Mouse (Mus musculus): ENCODE measurements around the gene Unc13d.

The Unc13d gene

DNA sequence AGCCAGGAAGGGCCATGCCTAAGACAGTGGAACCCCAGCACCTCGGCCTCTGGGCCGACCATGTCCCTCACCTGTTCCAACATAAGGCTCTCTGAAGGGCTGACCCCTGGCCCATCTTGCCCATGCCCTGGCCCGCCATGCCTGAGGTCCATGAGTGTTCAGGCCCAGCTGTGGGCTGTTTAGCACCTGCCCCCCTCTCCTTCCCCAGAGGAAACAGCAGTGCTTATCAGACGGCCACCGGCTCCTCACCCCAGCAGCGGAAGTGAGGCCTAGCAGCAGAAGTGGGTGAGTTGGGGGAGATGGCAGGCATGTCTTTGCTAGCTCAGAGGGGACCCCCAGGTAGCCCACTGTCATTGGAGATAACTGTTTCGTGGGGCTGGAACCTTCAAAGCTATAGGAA, 925 bp downstream of the Unc13d start:
- peak; percentile 15 to 30 for DNase-seq

DNA sequence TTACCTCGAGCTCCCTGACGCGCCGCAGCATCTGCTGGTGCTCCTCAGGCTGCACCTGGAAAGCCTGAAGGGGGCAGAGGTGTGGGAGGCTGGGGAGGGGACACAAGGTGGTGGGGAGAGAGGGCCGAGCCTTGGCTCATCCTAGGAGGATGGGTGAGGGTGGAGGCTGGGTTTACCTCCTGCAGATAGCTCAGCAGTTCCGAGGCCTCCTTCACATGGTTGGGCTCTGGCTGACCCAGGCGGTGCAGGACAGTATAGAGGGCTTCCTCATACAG, 1.6 kb downstream of the Unc13d start:
- DNase-seq: peak in 1 of 2 experiments; percentile 20

DNA sequence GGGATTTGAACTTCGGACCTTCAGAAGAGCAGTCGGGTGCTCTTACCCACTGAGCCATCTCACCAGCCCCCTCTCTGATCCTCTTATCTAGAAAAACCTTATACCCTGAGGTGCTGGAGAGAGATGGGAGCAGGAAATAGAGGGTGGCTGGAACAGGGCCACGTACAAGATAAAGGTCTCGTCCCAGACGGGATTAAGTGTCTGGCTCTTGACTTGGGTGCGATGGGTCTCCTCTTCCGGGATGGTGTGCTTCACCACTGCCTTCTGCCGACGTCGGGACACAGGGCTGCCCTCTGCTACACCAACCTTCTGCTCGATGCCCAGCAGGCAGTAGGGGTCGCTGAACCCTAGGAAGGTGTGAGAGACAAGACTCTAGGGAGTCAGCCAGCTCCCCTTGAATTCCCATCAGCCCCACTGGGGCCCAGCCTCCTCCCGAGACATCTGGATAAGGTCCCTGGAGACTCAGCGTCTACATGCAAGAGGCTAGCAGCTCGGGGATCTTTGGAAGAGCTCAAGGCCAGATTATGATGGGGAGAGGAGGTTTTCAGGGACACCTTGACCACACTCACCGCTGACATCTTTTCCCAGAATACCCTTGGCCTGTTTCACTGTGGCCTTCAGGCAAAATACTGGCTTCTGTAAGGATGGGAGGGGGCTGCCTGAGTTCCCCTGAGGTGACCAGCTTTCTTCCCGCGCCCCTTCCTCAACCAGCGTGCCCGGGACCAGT, 2.1 kb downstream of the Unc13d start:
- peak in 1 of 2 experiments; percentile 24 for DNase-seq

DNA sequence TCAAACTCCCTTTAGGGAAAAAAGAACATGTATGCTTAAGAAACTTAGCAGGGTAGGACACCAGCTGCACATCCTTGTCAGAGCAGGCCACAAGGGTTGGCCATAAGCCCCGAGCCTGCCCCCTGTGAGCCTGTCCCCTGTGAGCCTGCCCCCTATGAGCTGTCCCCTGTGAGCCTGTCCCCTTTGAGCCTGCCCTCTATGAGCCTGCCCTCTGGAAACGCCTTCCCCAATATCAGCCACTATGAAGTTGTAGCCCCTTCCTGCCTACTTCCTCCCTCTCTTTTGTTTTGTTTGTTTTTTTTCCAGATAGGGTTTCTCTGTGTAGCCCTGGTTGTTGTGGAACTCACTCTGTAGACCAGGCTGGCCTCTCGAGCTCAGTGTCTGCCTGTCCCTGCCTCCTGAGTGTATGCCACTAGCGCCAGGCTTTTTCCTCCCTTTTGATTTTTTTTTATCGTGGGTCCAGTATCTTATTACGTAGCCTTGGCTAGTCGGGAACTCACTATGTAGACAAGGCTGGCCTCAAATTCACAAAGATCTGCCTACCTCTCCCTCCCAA, 3.2 kb downstream of the Unc13d start:
- no peak for DNase-seq

DNA sequence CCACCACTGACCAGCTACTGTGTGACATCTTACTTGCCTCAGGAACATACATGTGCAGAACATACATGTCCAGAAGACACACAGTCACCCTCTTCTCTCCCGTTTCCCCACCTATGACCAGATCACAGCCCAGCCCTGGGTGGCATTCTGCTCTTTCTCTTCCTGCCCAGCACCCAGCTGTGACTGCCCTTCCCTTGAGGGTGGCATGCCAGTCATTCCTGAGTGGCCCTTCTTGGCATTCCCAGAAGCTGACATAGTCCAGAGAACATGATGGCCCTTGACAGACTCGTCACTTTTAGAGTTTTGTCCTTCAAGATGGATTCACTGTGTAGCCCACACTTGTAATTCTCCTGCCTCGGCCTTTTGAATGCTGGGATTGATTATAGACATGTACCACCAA, 5.2 kb downstream of the Unc13d start:
- no peak for DNase-seq

DNA sequence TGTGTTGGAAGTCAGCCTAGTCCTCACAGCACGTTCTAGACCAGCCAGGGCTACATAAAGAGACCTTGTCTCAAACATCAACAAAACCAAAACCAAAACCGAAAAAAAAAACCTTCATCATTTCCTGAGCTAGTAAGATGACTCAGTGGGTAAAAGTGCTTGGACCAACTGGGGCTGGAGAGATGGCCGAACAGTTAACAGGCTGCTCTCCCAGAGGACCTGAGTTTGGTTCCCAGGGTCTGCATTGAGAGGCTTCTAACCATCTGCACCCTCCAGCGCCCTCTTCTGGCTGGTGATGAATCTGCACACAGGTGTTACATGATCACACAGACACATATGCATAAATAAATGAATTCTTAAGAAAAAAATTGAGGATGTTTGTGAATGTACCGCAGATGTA, 6.3 kb downstream of the Unc13d start:
- peak in 1 of 2 experiments; percentile 60 for DNase-seq

DNA sequence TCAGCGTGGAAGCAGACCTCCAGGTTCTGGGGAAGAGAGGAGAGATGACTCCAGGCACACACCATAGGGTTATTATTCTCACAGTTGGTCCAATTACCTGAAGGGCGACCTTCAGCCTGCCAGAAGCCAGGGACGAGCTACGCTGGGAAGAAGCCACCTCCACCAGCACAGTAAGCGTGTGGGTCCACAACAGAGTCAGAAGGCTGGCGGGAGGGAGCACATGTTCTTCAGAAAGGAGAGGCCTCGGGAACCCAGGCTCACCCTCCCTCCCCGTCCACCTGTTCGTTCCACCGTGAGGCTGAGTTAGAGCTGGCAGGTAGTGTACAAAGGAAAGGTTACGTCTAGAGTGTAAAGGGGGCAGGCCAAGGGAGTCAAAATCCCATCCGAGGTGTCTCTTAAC, 12.4 kb downstream of the Unc13d start:
- peak; percentile 62 to 63 for DNase-seq

DNA sequence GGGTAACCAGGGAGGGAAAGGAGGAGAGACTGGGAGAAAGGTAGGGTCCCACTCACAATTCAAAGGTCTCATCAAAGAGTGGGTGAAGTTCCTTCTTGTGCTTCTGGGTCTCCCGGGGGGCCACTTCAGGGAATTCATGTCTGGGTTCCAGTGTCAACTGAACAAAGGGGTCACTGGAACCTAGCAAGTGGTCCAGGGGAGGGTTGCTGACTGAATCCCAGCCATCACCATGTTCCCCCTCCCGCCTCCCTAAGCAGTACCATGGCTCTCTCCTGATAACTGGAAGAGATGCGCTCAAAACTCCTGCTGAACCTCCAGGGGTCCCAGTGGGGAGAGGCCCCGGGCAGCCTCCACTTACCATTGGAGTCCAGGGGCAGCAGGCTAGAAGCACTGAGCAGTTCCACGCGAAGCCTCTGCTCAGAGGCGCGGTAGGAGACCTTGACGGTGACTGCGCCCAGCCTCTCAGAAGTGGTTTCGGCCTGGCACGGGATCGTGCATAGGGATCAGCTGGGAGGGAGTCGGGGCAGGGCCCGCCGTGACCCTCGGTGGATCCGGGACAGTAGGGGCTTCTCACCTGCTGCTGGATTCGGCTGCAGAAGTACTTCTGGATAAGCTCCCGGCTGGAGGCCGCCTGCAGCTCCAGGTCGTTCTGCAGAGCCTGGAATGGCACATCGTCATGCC, 13.4 kb downstream of the Unc13d start:
- peak; percentile 63 to 69 for DNase-seq

DNA sequence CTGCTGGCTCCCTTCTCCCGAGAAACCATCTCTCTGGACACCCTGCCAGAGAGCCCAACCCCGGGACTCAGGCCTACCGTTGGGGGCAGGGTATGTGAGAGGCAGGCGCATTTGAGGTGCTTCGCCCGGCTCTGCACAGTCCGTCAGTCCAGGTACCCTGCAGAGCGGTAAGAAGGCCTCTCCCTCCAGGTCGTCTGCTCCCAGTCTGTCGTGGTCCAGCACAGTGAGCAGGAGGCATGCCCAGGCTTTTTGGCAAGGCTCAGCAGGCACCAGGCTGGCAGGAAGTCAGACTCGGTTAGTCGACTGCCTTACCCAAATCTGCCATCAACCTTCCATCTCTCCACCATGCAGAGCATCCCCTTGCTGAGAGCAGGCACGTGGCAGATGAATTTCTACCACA, 14.2 kb downstream of the Unc13d start:
- peak; percentile 96 for DNase-seq

DNA sequence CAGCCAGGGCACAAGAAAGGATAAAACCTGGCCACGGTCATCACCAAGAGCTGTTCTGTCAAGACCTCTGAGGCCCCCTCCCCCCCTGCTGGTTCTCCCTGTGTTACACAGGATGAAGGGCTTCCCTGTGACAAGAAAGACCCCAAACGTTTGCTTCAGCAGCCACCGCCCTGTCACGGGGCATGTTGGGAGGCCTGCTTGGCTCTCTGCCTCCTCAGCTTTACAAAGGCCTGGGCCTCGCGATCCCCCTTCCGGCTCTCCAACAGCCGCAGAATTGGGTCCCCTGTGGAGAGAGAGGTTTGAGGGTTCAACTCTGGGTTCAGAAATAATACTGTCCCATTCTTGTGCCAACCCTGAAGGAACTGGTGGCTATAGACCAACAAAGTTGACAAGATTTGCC, 15.2 kb downstream of the Unc13d start:
- DNase-seq: peak; percentile 69 to 71

DNA sequence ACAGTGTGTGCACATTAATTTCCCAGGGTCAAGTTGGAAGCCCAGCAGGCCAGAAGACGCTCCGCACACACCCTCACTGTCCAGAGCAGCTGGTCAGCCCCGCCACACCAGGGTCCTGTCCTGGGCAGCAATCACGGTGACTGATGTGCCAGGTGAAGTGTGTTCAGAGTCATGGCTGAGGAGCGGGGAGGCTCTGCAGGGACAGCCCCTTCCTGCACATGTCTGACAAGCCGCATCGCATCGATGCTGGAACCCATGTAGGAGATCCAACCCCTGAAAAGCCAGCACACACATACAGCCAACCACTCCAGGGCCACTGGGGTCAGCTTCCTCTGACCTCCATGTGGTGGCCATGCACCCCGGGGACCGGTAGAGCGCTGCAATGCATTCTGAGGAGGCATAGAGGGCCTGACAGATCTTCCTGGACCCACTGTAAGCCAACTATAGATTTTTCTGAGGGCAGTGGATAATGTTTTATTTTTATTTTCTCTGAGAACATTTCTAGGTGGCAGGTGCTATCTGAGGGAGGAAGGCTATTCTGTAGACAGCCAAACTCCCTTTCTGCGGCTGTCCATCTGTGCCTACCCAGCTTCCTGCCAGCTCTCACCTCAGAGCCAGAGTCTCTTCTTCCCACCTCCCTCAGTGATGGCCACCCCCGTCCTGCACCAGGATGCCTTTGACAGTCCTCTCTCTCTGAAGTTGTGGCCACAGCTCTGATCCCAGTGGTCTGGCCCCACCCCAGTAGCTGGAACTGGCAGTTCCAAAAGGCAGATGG, 15.9 kb downstream of the Unc13d start:
- DNase-seq: peak; percentile 86 to 87

DNA sequence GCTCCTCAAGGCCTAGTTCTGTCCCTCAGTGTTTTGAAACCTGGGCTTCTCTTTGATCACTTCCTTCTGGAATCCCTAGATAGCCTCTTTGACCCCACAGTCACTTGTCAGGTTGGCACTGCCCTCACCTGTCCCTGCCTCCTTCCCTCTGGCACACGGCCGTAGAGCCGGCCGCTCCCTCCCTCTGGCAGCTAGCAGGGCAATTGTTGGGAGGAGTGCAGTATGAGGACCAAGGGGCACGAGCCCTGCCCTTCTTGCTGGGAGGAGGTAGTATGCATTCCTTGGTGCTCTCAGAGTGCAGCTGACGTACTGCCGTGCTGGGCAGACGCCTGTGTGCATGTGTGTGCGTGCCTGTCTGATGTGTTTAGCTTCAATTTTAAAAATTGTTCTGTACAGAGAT, 17.2 kb downstream of the Unc13d start:
- DNase-seq: peak; percentile 70 to 73

DNA sequence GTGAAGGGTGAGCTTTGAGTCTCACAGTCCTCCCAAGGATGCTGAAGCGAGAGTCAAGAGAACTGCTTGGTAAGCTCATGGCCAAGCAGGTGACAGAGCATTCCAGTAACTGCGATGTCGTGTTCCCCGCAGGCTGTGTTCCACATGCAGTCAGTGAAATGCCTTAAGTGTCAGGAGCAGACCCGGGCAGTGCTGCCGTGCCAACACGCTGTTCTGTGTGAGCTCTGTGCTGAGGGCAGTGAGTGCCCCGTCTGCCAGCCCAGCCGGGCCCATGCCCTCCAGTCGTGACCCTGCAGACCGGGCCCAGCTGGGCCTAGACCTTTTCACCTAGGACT, 18.1 kb downstream of the Unc13d start:
- DNase-seq: peak; percentile 54 to 56

DNA sequence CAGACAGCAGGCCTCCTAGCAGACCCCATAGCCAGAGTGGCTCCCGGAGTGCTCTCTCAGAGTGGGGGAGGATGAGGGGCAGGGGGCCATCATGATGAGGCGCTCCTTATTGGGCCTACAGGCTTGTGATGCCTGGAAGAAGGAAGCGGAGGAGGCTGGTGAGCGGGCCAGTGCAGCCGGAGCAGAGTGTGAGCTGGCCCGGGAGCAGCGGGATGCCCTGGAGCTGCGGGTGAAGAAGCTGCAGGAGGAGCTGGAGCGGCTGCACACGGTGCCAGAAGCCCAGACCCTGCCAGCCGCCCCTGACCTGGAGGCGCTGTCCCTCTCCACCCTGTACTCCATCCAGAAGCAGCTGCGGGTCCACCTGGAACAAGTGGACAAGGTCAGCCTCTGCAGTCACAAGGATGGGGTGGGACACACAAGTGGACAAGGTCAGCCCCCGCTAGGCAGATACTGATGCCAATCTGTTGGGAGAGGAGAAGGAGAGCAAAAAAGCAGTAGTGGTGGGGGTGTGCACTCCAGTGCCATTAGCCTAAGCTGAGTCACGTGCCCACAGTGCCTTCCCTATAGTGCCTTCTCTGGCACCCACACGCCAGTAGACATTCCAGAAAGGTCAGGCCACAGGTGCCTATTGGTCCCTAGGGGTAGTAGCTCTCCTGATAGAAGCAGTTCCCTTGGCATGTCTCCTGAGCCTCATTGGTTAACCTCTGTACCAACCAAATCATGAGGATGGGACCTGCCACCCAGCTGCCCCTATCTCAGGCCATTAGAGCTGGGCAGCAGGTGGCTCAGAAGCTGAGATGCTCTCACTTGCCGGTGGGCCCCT, 18.7 kb downstream of the Unc13d start:
- DNase-seq: peak; percentile 54 to 59

DNA sequence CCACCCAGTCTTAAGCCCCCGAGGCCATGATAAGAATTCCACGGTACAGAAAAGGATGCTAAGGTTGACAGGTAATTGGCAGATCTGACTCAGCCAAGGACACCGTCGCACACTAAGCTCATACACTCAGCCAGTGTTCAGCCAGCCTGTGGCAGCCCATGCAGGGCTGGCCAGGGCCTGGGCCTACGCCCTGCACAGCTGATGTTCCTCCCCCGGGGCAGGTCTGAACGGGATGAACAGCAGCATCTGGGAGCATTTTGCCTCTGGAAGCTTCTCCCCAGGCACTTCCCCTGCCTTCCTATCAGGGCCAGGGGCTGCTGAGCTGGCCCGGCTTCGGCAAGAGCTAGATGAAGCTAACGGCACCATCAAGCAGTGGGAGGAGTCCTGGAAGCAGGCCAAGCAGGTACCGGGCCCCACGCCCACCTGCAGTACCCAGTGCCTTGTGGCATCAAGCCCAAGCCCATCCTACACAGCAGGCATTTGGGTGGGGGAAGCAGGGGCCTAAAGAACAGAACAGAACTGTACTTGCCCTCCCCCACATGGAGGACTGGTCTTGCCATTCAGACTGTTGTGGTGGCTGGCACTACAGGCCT, 19.6 kb downstream of the Unc13d start:
- peak in 1 of 2 experiments; percentile 62 for DNase-seq

DNA sequence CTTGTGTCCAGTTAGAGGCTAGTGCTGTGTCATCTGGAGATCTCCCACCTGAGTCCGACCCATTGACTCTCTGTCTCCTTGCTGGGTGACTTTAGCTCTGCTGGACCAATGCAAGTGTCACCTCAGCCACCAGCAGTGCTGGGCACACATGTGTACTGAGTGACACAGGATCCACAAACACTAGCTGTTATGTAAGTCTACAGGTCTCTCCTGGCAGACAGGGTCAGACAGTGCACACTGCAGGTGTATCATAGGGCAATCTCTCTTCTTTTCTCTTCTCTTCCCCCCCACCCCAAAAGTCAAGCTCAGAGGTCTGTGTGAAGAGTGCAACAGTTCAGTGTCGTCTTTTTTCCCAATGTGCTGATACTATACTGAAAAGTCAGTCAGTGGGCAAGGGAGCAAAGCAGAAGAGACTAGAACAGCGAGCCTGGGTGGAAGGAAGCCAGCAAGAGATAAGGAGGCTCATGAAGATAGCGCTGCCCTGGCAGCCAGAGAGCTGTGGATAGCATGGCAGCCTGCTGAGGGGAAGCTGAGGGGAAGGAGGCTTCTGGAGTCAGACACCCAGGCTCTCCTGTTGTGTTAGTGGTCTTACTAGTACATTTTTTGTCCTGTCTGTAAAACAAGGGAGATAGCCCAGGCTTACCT, 20.4 kb downstream of the Unc13d start:
- no peak for DNase-seq

DNA sequence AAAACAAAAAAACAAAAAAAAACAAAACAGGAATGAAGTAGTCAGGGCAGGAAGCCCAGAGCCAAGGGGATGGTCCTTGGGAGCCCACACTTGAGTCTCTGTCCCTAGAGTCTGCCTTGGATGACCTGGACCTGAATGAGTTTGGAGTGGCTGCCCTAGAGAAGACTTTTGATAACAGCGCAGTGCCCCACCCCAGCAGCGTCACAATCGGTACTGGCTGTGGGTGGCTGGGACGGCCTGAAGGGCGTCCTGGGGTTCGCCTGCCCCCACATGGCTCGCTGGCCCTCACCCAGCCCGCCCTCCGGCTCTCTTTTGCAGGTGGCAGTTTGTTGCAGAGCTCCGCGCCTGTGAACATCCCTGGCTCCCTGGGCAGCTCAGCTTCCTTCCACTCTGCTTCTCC, 21.9 kb downstream of the Unc13d start:
- no peak for DNase-seq

DNA sequence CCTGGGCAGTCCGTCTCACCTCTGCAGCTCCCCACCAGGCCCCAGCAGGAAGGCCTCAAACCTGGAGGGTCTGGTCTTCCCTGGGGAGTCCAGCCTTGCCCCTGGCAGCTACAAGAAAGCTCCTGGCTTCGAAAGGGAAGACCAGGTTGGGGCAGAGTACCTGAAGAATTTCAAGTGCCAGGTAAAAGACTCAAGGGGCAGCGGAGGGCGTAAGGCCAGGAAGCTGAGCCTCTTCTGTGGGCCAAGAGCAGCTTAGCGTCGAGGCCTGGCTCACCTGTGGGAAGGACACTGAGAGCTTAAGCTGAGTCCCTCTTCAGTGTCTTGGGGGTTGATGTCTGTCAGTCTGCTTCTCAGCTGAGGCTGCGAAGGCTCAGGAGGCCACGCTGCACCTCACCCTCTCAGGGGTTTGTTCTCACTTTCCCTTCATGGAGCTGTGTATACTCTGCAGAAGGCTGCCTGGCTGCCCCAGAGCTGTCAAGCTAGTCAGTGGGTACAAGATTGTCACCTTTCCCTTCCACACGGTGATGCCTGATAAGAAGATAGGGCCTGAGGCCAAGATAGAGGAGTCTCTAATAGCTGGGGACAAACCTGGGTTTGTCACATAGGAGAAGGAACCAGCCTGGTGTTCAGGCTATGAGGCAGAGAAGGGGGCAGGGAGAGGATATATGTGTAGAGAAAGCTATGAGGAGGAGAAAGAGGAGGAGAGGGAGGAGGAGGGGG, 24.1 kb downstream of the Unc13d start:
- no peak for DNase-seq

DNA sequence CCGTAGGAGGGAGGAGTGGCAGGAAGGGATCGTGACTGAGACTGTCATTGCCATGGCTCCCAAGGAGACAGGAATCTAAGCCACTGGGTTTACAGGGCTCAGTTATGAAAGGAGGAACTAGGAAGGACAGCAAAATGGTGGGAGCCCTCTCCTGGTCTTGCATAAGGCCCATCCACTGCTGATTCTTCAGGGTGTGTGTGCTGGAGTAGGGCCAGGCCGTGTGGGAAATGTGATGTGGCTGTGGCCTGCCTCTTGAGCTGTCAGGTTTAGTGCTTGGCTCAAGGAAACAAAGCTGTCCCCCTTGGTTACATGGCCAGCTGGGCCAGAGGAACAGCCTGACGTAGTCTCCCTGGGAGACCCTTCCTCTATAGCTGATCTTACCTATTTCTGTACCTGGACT, 27.6 kb downstream of the Unc13d start:
- DNase-seq: no peak

DNA sequence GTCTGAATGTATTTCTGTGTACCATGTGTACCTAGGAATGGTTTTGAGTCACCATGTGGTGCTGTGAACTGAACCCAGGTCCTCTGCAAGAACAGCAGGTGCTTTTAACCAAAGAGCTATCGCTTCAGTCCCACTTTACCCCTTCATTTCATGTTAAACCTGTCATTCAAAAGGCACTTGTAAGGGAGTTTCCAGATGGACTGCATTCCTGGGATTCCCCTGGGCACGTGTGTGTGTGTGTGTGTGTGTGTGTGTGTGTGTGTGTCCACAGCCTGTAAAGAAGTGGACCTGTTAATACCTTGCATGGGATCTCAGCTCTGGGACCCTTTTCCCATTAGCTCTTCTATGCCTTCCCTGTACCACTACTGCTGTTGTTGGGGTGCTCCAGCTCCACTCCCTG, 28.2 kb downstream of the Unc13d start:
- DNase-seq: no peak

DNA sequence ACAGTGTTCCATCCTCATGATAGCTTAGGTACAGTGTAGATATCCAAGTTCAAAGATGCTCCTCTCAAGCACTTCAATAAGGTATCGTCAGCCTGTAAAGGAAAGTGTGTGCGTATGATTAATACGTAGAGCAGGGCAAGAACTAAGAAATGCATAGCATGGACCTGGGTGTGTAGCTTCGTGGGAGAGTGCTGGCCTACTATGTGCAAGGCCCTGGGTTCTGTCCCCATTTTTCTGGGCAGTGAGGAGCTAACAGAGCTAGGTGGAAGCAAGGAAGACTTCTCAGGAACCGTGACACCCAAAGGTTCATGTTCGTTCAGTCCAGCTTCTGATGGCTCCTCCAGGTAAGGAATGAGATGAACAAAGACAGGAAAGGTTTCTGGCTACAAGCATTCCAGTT, 32.6 kb downstream of the Unc13d start:
- no peak for DNase-seq

Measured in cerebellum, postnatal 25 days (tissue).